Mouse (Mus musculus): ENCODE results near the gene Irs1. TPM values are rescaled to one million over a fixed set of nuclear protein-coding genes. Genes with fewer than 3 reads are reported as not detected.

Gene Irs1
- polyA plus RNA-seq, 1 experiment from 2014 or later = 1.9 TPM

DNA sequence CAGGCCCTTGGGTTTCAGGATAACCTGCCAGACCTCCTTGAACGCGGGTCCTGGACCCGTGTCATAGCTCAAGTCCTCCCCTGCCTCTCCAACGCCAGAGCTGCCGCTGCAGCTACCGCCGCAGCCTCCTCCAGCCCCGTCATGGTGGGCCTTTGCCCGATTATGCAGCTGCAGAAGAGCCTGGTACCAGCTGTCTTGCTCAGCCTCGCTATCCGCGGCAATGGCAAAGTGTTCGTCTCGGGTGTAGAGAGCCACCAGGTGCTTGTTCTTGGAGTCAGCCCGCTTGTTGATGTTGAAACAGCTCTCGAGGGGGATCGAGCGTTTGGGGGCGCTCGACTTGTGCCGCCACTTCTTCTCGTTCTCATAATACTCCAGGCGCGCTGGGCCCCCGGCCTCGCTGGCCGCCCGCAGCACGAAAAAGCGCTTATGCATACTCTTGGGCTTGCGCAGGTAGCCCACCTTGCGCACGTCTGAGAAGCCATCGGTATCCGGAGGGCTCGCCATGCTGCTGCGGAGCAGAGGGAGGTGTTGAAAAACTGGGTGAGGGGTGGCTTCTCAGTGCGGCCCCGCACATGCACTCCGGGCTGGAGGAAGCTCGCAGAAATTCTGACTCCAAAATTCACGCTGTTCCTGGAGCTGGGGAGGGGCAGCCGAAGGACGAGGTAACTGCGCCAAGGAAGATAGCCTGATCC lies 1.1 kb downstream of the Irs1 start:
- DNase-seq (ENCODE audit: low spot score) = peak; percentile 43
- H3K4me2 ChIP-seq (replicated peaks; ENCODE audit: low read depth) = peak overlapping the region; percentile 86
- TF ChIP-seq CTCF (IDR thresholded peaks at IDR 0.05; ENCODE audit: low read depth) (peak; percentile 52), EP300 (optimal IDR thresholded peaks at IDR 0.05) (no peak)
- no peaks in the 10 kb centered on the region for H3K9me3 ChIP-seq (ENCODE audit: control insufficient read depth, low read length)
- H3K9ac ChIP-seq (ENCODE audit: low read length) = peak overlapping the region; percentile 74
- peak overlapping the region; percentile 67 for H3K4me3 ChIP-seq (ENCODE audit: low read depth, low read length)
- peaks cover 2% of the 10 kb centered on the region; the same call in 1 of the 2 replicates for H3K4me1 ChIP-seq (replicated peaks; ENCODE audit: control insufficient read depth, insufficient read depth)
- H3K27ac ChIP-seq (replicated peaks) = peak overlapping the region; percentile 94
- ATAC-seq (ENCODE audit: low FRiP score, low TSS enrichment) = no peak
- under 1% methylated on average over 45 of the region's 45 CpGs for WGBS
- H3K27me3 ChIP-seq (ENCODE audit: control insufficient read depth, insufficient read depth, low read length) = no peaks in the 10 kb centered on the region
- no peaks in the 10 kb centered on the region for H3K36me3 ChIP-seq (ENCODE audit: control insufficient read depth, insufficient read depth, low read length)

- peaks cover 2% of the 10 kb centered on the region; the same call in 1 of the 2 replicates for H3K4me1 ChIP-seq (replicated peaks; ENCODE audit: control insufficient read depth, insufficient read depth)
- H3K4me3 ChIP-seq (ENCODE audit: low read depth, low read length) = peak overlapping the region; percentile 67
- peak overlapping the region; percentile 74 for H3K9ac ChIP-seq (ENCODE audit: low read length)
- peak overlapping the region; percentile 86 for H3K4me2 ChIP-seq (replicated peaks; ENCODE audit: low read depth)
- H3K27me3 ChIP-seq (ENCODE audit: control insufficient read depth, insufficient read depth, low read length) = no peaks in the 10 kb centered on the region
- no peaks in the 10 kb centered on the region for H3K36me3 ChIP-seq (ENCODE audit: control insufficient read depth, insufficient read depth, low read length)
- 56% methylated on average over 35 of the region's 35 CpGs for WGBS
- no peak for TF ChIP-seq EP300 (optimal IDR thresholded peaks at IDR 0.05)
- TF ChIP-seq CTCF (IDR thresholded peaks at IDR 0.05; ENCODE audit: low read depth) = no peak
- peak overlapping the region; percentile 94 for H3K27ac ChIP-seq (replicated peaks)
- DNase-seq (ENCODE audit: low spot score) (peak; percentile 18), ATAC-seq (ENCODE audit: low FRiP score, low TSS enrichment) (no peak)
- no peaks in the 10 kb centered on the region for H3K9me3 ChIP-seq (ENCODE audit: control insufficient read depth, low read length)
Observed at GRCm38 (mm10) chr1:82289116-82289989, 1.9 kb downstream of the Irs1 start.

DNA sequence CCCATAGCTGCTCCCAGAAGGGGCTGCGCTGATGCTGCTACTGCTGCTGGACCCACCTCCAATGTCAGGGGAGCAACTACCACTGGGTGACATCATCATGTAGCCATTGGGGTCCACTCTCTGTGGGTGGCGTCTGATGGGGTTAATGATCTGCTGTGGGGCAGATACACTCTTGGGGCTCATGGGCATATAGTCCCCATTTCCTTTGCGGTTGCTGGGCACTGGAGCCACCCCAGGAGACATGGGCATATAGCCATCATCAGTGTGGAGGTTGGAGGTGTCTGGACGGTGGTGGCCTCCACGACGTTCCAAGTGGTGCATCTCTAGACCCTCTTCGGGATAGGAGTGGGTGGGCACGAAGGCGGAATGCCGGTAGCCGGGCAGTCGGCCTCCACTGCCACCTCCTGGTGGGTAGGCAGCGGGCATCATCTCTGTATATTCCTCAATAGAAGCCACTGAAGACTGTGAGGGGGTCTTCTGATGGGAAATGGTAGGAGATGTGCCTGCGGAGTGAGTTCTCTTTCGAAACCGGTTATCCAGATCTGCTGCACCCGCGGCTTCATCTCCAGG lies 2.7 kb downstream of the Irs1 start:
- no peak for TF ChIP-seq EP300 (optimal IDR thresholded peaks at IDR 0.05)
- peak; percentile 47 for TF ChIP-seq CTCF (IDR thresholded peaks at IDR 0.05; ENCODE audit: low read depth)
- DNase-seq (ENCODE audit: low spot score) = no peak
- H3K4me1 ChIP-seq (replicated peaks; ENCODE audit: control insufficient read depth, insufficient read depth) = peaks cover 2% of the 10 kb centered on the region; the same call in 1 of the 2 replicates
- no peak overlapping the region for H3K9ac ChIP-seq (ENCODE audit: low read length)
- H3K27me3 ChIP-seq (ENCODE audit: control insufficient read depth, insufficient read depth, low read length) = no peaks in the 10 kb centered on the region
- peak overlapping the region; percentile 86 for H3K4me2 ChIP-seq (replicated peaks; ENCODE audit: low read depth)
- WGBS = 91% methylated on average over 18 of the region's 18 CpGs
- peak overlapping the region; percentile 67; the same call in 1 of the 2 replicates for H3K4me3 ChIP-seq (ENCODE audit: low read depth, low read length)
- ATAC-seq (ENCODE audit: low FRiP score, low TSS enrichment) = no peak
- no peaks in the 10 kb centered on the region for H3K36me3 ChIP-seq (ENCODE audit: control insufficient read depth, insufficient read depth, low read length)
- H3K27ac ChIP-seq (replicated peaks) = no peak overlapping the region
- H3K9me3 ChIP-seq (ENCODE audit: control insufficient read depth, low read length) = no peaks in the 10 kb centered on the region

DNA sequence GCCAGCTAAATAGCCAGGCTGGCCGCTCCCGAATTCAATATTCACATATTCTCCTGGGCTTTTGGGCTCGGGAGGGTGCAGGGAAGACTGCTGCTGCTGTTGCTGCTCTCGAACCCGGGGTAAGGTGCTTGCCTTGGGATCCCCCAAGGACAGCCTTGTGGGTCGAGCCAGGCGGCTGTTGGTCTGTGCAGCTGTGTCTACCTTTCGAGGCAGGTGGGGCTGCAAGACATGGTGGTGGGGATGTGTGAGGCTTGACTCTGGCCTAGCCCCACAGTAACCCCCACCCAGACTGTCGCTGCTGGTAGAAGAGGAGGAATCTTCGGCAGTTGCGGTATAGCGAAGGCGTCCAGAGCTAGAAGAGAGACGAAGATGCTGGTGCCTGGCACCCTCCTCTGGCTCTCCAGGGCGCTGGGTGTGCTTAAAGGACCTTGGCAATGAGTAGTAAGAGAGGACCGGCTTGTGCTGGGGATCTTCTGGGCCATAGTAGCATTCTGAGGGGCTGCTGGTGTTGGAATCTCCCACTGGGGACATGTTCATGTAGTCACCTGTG lies 3.4 kb downstream of the Irs1 start:
- no peaks in the 10 kb centered on the region for H3K36me3 ChIP-seq (ENCODE audit: control insufficient read depth, insufficient read depth, low read length)
- peaks cover 2% of the 10 kb centered on the region; the same call in 1 of the 2 replicates for H3K4me1 ChIP-seq (replicated peaks; ENCODE audit: control insufficient read depth, insufficient read depth)
- peak overlapping the region; percentile 47 for H3K4me3 ChIP-seq (ENCODE audit: low read depth, low read length)
- H3K27me3 ChIP-seq (ENCODE audit: control insufficient read depth, insufficient read depth, low read length) = no peaks in the 10 kb centered on the region
- no peak overlapping the region for H3K27ac ChIP-seq (replicated peaks)
- DNase-seq (ENCODE audit: low spot score) (no peak), ATAC-seq (ENCODE audit: low FRiP score, low TSS enrichment) (no peak)
- no peaks in the 10 kb centered on the region for H3K9me3 ChIP-seq (ENCODE audit: control insufficient read depth, low read length)
- 81% methylated on average over 16 of the region's 16 CpGs for WGBS
- H3K9ac ChIP-seq (ENCODE audit: low read length) = peak overlapping the region; percentile 60
- TF ChIP-seq EP300 (optimal IDR thresholded peaks at IDR 0.05) = no peak
- no peak for TF ChIP-seq CTCF (IDR thresholded peaks at IDR 0.05; ENCODE audit: low read depth)
- H3K4me2 ChIP-seq (replicated peaks; ENCODE audit: low read depth) = peak overlapping the region; percentile 86

GRCm38 (mm10) chr1:82287052-82287775 lies 4.0 kb downstream of the Irs1 start:
- peak overlapping the region; percentile 86 for H3K4me2 ChIP-seq (replicated peaks; ENCODE audit: low read depth)
- TF ChIP-seq CTCF (IDR thresholded peaks at IDR 0.05; ENCODE audit: low read depth) = no peak
- TF ChIP-seq EP300 (optimal IDR thresholded peaks at IDR 0.05) = no peak
- DNase-seq (ENCODE audit: low spot score) (peak; percentile 15), ATAC-seq (ENCODE audit: low FRiP score, low TSS enrichment) (no peak)
- peak overlapping the region; percentile 58 for H3K27ac ChIP-seq (replicated peaks)
- WGBS = 47% methylated on average over 22 of the region's 22 CpGs
- no peaks in the 10 kb centered on the region for H3K36me3 ChIP-seq (ENCODE audit: control insufficient read depth, insufficient read depth, low read length)
- peaks cover 6% of the 10 kb centered on the region; the same call in 1 of the 2 replicates for H3K4me1 ChIP-seq (replicated peaks; ENCODE audit: control insufficient read depth, insufficient read depth)
- H3K9me3 ChIP-seq (ENCODE audit: control insufficient read depth, low read length) = no peaks in the 10 kb centered on the region
- H3K9ac ChIP-seq (ENCODE audit: low read length) = peak overlapping the region; percentile 60
- H3K27me3 ChIP-seq (ENCODE audit: control insufficient read depth, insufficient read depth, low read length) = no peaks in the 10 kb centered on the region
- peak overlapping the region; percentile 47 for H3K4me3 ChIP-seq (ENCODE audit: low read depth, low read length)

Data from stomach, postnatal 0 days (tissue).